Mouse (Mus musculus) CH12.LX (cell line): ENCODE measurements around the gene Atg3.

Experiments
- CTCF ChIP-seq, 2 experiments: IDR thresholded peaks in 1 of 2; conservative IDR thresholded peaks in 1 of 2; 2 replicates each; pipeline ENCODE4 v1.5.1; 2011 to 2012; ENCODE audit warnings: low read depth in 2 of 2, low read length in 2 of 2, improper control_type of control experiment in 1 of 2, inconsistent platforms in 1 of 2, mild to moderate bottlenecking in 1 of 2, moderate library complexity in 1 of 2
- E2F4 ChIP-seq: IDR thresholded peaks from 2 replicates; pipeline ENCODE4 v1.6.1; 2011; ENCODE audit warnings: low read depth, low read length, improper control_type of control experiment; ENCODE audit not compliant: insufficient replicate concordance
- EP300 ChIP-seq: IDR thresholded peaks from 2 replicates; pipeline ENCODE4 v1.6.1; 2011; ENCODE audit warnings: low read length, improper control_type of control experiment
- HCFC1 ChIP-seq: IDR thresholded peaks from 2 replicates; pipeline ENCODE4 v1.6.1; 2012; ENCODE audit warnings: low read depth, mild to moderate bottlenecking, inconsistent platforms, low read length, improper control_type of control experiment
- IRF4 ChIP-seq: IDR thresholded peaks from 2 replicates; pipeline ENCODE4 v1.6.1; 2014; ENCODE audit warnings: low read depth, mild to moderate bottlenecking, inconsistent platforms, low read length, improper control_type of control experiment
- MAFK ChIP-seq: IDR thresholded peaks from 2 replicates; pipeline ENCODE4 v1.6.1; 2011; ENCODE audit warnings: low read length, improper control_type of control experiment; ENCODE audit not compliant: insufficient replicate concordance
- MAX ChIP-seq: IDR thresholded peaks from 2 replicates; pipeline ENCODE4 v1.6.1; 2011; ENCODE audit warnings: low read length, improper control_type of control experiment
- MXI1 ChIP-seq: IDR thresholded peaks from 2 replicates; pipeline ENCODE4 v1.6.1; 2011; ENCODE audit warnings: mild to moderate bottlenecking, low read depth, low read length, improper control_type of control experiment
- POLR2A ChIP-seq: IDR thresholded peaks from 2 replicates; pipeline ENCODE4 v1.6.1; 2011; ENCODE audit warnings: low read depth, mild to moderate bottlenecking, improper control_type of control experiment, low read length
- POLR2AphosphoS2 ChIP-seq: IDR thresholded peaks from 2 replicates; pipeline ENCODE4 v1.6.1; 2011; ENCODE audit warnings: low read depth, low read length, improper control_type of control experiment
- SIN3A ChIP-seq: IDR thresholded peaks from 2 replicates; pipeline ENCODE4 v1.6.1; 2012; ENCODE audit warnings: low read length, improper control_type of control experiment, inconsistent platforms
- UBTF ChIP-seq: IDR thresholded peaks from 2 replicates; pipeline ENCODE4 v1.6.1; 2012; ENCODE audit warnings: low read depth, mild to moderate bottlenecking, inconsistent platforms, low read length, improper control_type of control experiment, moderate library complexity

DNA sequence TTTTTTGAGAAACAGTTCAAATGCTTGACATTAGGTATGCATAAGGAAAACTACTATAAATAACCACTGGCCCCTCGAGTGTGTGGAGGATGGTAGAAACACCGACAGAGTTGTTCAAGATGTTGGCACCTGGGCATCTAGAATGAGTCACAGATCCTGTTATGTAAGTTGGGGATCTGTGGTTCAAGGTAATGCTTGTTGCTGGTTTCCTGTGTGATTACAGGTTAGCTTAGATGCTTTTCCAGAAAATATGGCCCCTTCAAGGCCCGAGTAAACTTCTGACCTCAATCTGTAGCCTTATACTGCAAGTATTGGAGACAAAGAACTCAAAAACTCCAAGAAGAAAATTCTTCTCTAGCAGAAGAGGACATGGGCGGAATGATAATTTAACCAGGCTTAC lies 45.9 kb downstream of the Atg3 start:
- TF ChIP-seq IRF4 (no peak), POLR2A (no peak), SIN3A (no peak), HCFC1 (no peak), EP300 (no peak), POLR2AphosphoS2 (no peak), CTCF (conservative IDR thresholded peaks at IDR 0.05 in 1 of 2, IDR thresholded peaks at IDR 0.05 in 1 of 2; ENCODE audit: low read depth in 2 of 2, low read length in 2 of 2) (no peak), MAX (no peak), MAFK (no peak), MXI1 (no peak), UBTF (no peak), E2F4 (no peak)
